Mouse (Mus musculus) limb, embryonic 14.5 days (tissue): ENCODE measurements around the gene Dnaja3. TPM values are rescaled to one million over a fixed set of nuclear protein-coding genes. Genes with fewer than 3 reads are reported as not detected.
"Not testable (repeated sequence)": the region's sequence is repeated elsewhere in the genome, so short reads cannot be mapped to it uniquely, and the experiment has no call there.

ENCODE experiments used
- ATAC-seq: fragments of 200-750 bp; cut with Nextera tagmentation; 2 replicates; pipeline ENCODE4 v1.8.0; 2017; ENCODE audit warnings: low read depth, moderate number of reproducible peaks, moderate TSS enrichment; ENCODE audit not compliant: low FRiP score
- DNase-seq: peaks from one replicate; pipeline ENCODE4 v3.0.0-alpha.2; 2015; ENCODE audit warnings: low spot score
- H3K27ac ChIP-seq: fragments of 300-500 bp; sonication (generic); replicated peaks from 2 replicates; pipeline ENCODE4 v1.5.1; 2014; ENCODE audit warnings: low read depth, mild to moderate bottlenecking, low read length, moderate library complexity, mixed read lengths
- H3K27me3 ChIP-seq: fragments of 300-500 bp; sonication (generic); 2 replicates; pipeline ENCODE4 v1.6.1; 2014; ENCODE audit warnings: low read length, mixed read lengths; ENCODE audit not compliant: control insufficient read depth, insufficient read depth
- H3K36me3 ChIP-seq: fragments of 300-500 bp; sonication (generic); 2 replicates; pipeline ENCODE4 v1.6.1; 2014; ENCODE audit warnings: mild to moderate bottlenecking, low read length, moderate library complexity, mixed read lengths; ENCODE audit not compliant: control insufficient read depth, insufficient read depth
- H3K4me1 ChIP-seq: fragments of 300-500 bp; sonication (generic); 2 replicates; pipeline ENCODE4 v1.6.1; 2014; ENCODE audit warnings: antibody characterized with exemption, low read length, mixed read lengths; ENCODE audit not compliant: control insufficient read depth, insufficient read depth
- H3K4me2 ChIP-seq: fragments of 300-500 bp; sonication (generic); replicated peaks from 2 replicates; pipeline ENCODE4 v1.6.1; 2014; ENCODE audit warnings: low read depth, mild to moderate bottlenecking, low read length, moderate library complexity; ENCODE audit not compliant: severe bottlenecking
- H3K4me3 ChIP-seq: fragments of 300-500 bp; sonication (generic); replicated peaks from 2 replicates; pipeline ENCODE4 v1.5.1; 2014; ENCODE audit warnings: low read length
- H3K9ac ChIP-seq: fragments of 300-500 bp; sonication (generic); 2 replicates; pipeline ENCODE4 v1.6.1; 2014; ENCODE audit warnings: mild to moderate bottlenecking, low read depth, low read length, moderate library complexity; ENCODE audit not compliant: severe bottlenecking
- H3K9me3 ChIP-seq: fragments of 300-500 bp; sonication (generic); 2 replicates; pipeline ENCODE4 v1.6.1; 2016; ENCODE audit warnings: low read length; ENCODE audit not compliant: control insufficient read depth
- POLR2A ChIP-seq: fragments of 200-500 bp; IDR thresholded peaks from 2 replicates; pipeline ENCODE4 v1.8.0; 2012; ENCODE audit warnings: inconsistent platforms, mild to moderate bottlenecking, moderate library complexity, borderline replicate concordance; ENCODE audit not compliant: insufficient read depth, insufficient read length; ENCODE audit errors: extremely low read depth
- WGBS: fragments of 180-500 bp; shearing (Covaris S2); extraction: QIAGEN DNeasy Blood & Tissue Kit; methylation state at CpG from one replicate; pipeline ENCODE4 v1.1.7; 2014; 5-methylcytosine and 5-hydroxymethylcytosine counted together
- polyA plus RNA-seq, 2 experiments: library from polyadenylated mRNA; depleted of rRNA in 1 of 2; stranded (reverse) in 1 of 2; unstranded in 1 of 2; fragments of >200 nt; fragmentation: Nextera tagmentation in 1 of 2; extraction: Ambion mirVana in 1 of 2; gene quantifications; 2 replicates each; pipeline versions ENCODE4 v1.2.1 to v1.2.3; 2012 to 2014

The Dnaja3 gene
- polyA plus RNA-seq, 2 experiments, result 30.2 to 54.7 TPM

- ATAC-seq (no peak), DNase-seq (no peak)
- peak overlapping the region; percentile 89 for H3K4me2 ChIP-seq
- H3K27ac ChIP-seq, result no peak overlapping the region
- no peak for TF ChIP-seq POLR2A
- no peak overlapping the region for H3K4me3 ChIP-seq
- H3K27me3 ChIP-seq, result no peaks in the 10 kb centered on the region
- H3K9ac ChIP-seq, result no peak overlapping the region
- peaks cover 33% of the 10 kb centered on the region for H3K36me3 ChIP-seq
- WGBS, result 83% methylated on average over 5 of the region's 5 CpGs
- no peaks in the 10 kb centered on the region for H3K9me3 ChIP-seq
- peaks cover 7% of the 10 kb centered on the region for H3K4me1 ChIP-seq
Observed at GRCm38 (mm10) chr16:4678080-4678479, 38.3 kb downstream of the Dnaja3 start.

- Histone ChIP-seq H3K9ac (peak within 1 kb of the TSS; percentile 65), H3K4me3 (peak within 1 kb of the TSS; percentile 64), H3K9me3 (no peaks in the 10 kb centered on the region), H3K36me3 (peaks cover 23% of the 10 kb centered on the region), H3K27me3 (no peaks in the 10 kb centered on the region), H3K4me2 (peak within 1 kb of the TSS; percentile 89), H3K27ac (no peak within 1 kb of the TSS), H3K4me1 (peaks cover 7% of the 10 kb centered on the region)
- TF ChIP-seq POLR2A, result 0 out of 2 replicates have a peak, but pooled peaks have one; percentile 27
- under 1% methylated on average over 40 of the region's 47 CpGs for WGBS
- ATAC-seq, result peak; percentile 89
- peak; percentile 94 for DNase-seq
Observed at GRCm38 (mm10) chr16:4679121-4680018, 39.6 kb downstream of the Dnaja3 start, which contains the start of gene Coro7. Coro7 (minus strand) TSS chr16:4679777.

GRCm38 (mm10) chr16:4680922-4681455 lies 41.2 kb downstream of the Dnaja3 start:
- H3K9ac ChIP-seq, H3K4me3 ChIP-seq, H3K4me2 ChIP-seq, ATAC-seq, H3K9me3 ChIP-seq, H3K27me3 ChIP-seq, H3K36me3 ChIP-seq, H3K4me1 ChIP-seq, H3K27ac ChIP-seq, DNase-seq: not testable (repeated sequence)
- WGBS, result 78% methylated on average over 3 of the region's 3 CpGs

GRCm38 (mm10) chr16:4682628-4683179 lies 42.9 kb downstream of the Dnaja3 start:
- no peak overlapping the region for H3K9ac ChIP-seq
- no peak for DNase-seq
- WGBS, result 82% methylated on average over 4 of the region's 4 CpGs
- no peak for TF ChIP-seq POLR2A
- peaks cover 7% of the 10 kb centered on the region for H3K4me1 ChIP-seq
- ATAC-seq, result no peak
- peak overlapping the region; percentile 84 for H3K4me2 ChIP-seq
- peaks cover 8% of the 10 kb centered on the region; the same call in 1 of the 2 replicates for H3K36me3 ChIP-seq
- no peaks in the 10 kb centered on the region for H3K9me3 ChIP-seq
- no peaks in the 10 kb centered on the region for H3K27me3 ChIP-seq
- H3K4me3 ChIP-seq, result peak overlapping the region; percentile 96
- H3K27ac ChIP-seq, result peak overlapping the region; percentile 71; the same call in 1 of the 2 replicates

GRCm38 (mm10) chr16:4683193-4683580 lies 43.4 kb downstream of the Dnaja3 start:
- Histone ChIP-seq H3K27me3 (no peaks in the 10 kb centered on the region), H3K36me3 (peaks cover 13% of the 10 kb centered on the region), H3K27ac (peak overlapping the region; percentile 71), H3K9ac (peak overlapping the region; percentile 79), H3K4me1 (peaks cover 7% of the 10 kb centered on the region), H3K4me2 (peak overlapping the region; percentile 84), H3K9me3 (no peaks in the 10 kb centered on the region), H3K4me3 (peak overlapping the region; percentile 96)
- 25% methylated on average over 9 of the region's 9 CpGs for WGBS
- TF ChIP-seq POLR2A, result no peak
- DNase-seq (no peak), ATAC-seq (no peak)
